Mouse (Mus musculus): ENCODE measurements at regions not wholly inside any gene's neighbourhood (a gene's known extent, or its start where the extent isn't known, plus 50 kb on each side); places are given as distances from the start of the nearest gene placed in this dataset.

DNA sequence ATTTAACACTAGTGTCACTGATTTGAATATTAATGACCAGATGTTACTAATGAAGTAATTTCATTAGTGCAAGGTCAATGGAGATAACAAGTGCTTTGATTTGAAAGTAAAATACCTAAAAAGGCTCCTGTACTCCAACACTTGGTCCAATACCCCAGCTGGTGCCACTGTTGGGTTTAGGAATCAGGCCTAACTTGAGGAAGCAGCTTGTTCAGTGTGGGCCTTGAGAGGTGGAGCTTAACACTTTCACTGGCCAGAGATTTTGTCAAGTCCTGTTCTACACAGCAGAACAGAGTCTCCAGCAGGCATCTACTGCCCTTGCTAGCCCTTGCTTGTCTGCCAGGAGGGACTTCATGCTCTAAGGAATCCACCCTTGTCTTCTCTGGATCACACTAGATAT is 741.7 kb upstream of the Vwc2 start:
- no peak for TF ChIP-seq CTCF (IDR thresholded peaks at IDR 0.05; ENCODE audit: extremely low read depth, insufficient read depth, insufficient read length, insufficient replicate concordance)
- TF ChIP-seq POLR2A (IDR thresholded peaks at IDR 0.05; ENCODE audit: low read depth, low read length) = no peak

All from spleen, adult 2 months (tissue).